Mouse (Mus musculus) embryonic facial prominence, embryonic 13.5 days (tissue): ENCODE data around the gene Usp16. TPM values are rescaled to one million over a fixed set of nuclear protein-coding genes. Genes with fewer than 3 reads are reported as not detected.

ENCODE experiments used
- ATAC-seq: fragments of 200-750 bp; cut with Nextera tagmentation; 2 replicates; pipeline ENCODE4 v1.8.0; 2017; ENCODE audit warnings: low read depth; ENCODE audit not compliant: insufficient number of reproducible peaks, insufficient read depth, low FRiP score, low TSS enrichment
- H3K27ac ChIP-seq: fragments of 300-500 bp; sonication (generic); 2 replicates; pipeline ENCODE4 v1.5.1; 2015; ENCODE audit warnings: moderate library complexity, mild to moderate bottlenecking, inconsistent platforms
- H3K27me3 ChIP-seq: fragments of 300-500 bp; sonication (generic); 2 replicates; pipeline ENCODE4 v1.6.1; 2015; ENCODE audit warnings: mild to moderate bottlenecking, inconsistent platforms
- H3K36me3 ChIP-seq: fragments of 300-500 bp; sonication (generic); 2 replicates; pipeline ENCODE4 v1.6.1; 2015; ENCODE audit warnings: mild to moderate bottlenecking, inconsistent platforms
- H3K4me1 ChIP-seq: fragments of 300-500 bp; sonication (generic); 2 replicates; pipeline ENCODE4 v1.6.1; 2015; ENCODE audit warnings: inconsistent platforms
- H3K4me2 ChIP-seq: fragments of 300-500 bp; sonication (generic); 2 replicates; pipeline ENCODE4 v1.6.1; 2015; ENCODE audit warnings: moderate library complexity, mild to moderate bottlenecking, inconsistent platforms
- H3K4me3 ChIP-seq: fragments of 300-500 bp; sonication (generic); 2 replicates; pipeline ENCODE4 v1.5.1; 2015; ENCODE audit warnings: mild to moderate bottlenecking, inconsistent platforms
- H3K9ac ChIP-seq: fragments of 300-500 bp; sonication (generic); 2 replicates; pipeline ENCODE4 v1.6.1; 2015; ENCODE audit warnings: mild to moderate bottlenecking, inconsistent platforms
- H3K9me3 ChIP-seq: fragments of 300-500 bp; sonication (generic); 2 replicates; pipeline ENCODE4 v1.6.1; 2016; ENCODE audit warnings: inconsistent platforms
- WGBS: fragments of 180-500 bp; shearing (Covaris S2); methylation state at CpG from one replicate; pipeline ENCODE4 v1.1.7; 2015; ENCODE audit warnings: mixed read lengths; 5-methylcytosine and 5-hydroxymethylcytosine counted together
- polyA plus RNA-seq: library from polyadenylated mRNA; unstranded; fragments of >200 nt; fragmentation: Nextera tagmentation; extraction: Ambion mirVana; gene quantifications from 2 replicates; pipeline ENCODE4 v1.2.1, GENCODE M21; 2015

The Usp16 gene
- polyA plus RNA-seq, 1 experiment from 2014 or later: 55.4 TPM

DNA sequence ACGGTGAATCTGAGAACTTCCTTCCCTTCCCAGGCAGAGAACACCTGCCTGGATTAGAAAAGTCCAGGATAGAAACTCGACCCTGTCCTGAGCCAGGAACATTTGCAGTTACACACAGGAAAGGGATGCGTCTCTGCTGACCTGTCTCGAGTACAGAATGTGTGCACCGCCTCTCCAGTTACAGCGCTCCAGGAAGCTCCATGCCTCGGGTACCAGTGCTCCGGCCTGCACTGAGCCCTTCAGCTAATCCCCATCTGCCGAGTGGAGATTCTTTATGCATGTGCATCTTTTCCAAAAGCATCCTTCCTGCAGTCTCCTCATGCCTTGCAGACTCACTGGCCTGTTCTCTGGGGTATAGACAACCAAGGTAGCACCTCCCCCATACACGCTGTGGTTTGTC, 74.3 kb downstream of the Usp16 start:
- 46% methylated on average over 10 of the region's 10 CpGs for WGBS
- H3K4me2 ChIP-seq: no peak overlapping the region
- no peaks in the 10 kb centered on the region for H3K9me3 ChIP-seq
- no peaks in the 10 kb centered on the region for H3K27me3 ChIP-seq
- no peaks in the 10 kb centered on the region for H3K36me3 ChIP-seq
- no peak overlapping the region for H3K27ac ChIP-seq
- ATAC-seq: no peak
- no peak overlapping the region for H3K4me3 ChIP-seq
- H3K9ac ChIP-seq: no peak overlapping the region
- H3K4me1 ChIP-seq: no peaks in the 10 kb centered on the region

Other genes starting within 250 kb of the Usp16 start
- 27.1 and 30.2 TPM in 2 replicates for gene N6amt1, start 100.5 kb upstream of the Usp16 start, polyA plus RNA-seq
- gene Ltn1, start 22.1 kb upstream of the Usp16 start, polyA plus RNA-seq: 28.8 and 28.9 TPM in 2 replicates
- gene Rwdd2b, start 14.1 kb upstream of the Usp16 start, polyA plus RNA-seq: 10.5 and 13.6 TPM in 2 replicates
- 439 and 470 TPM in 2 replicates for gene Cct8, start 41.2 kb downstream of the Usp16 start, polyA plus RNA-seq
- gene Map3k7cl, start 98.6 kb downstream of the Usp16 start, polyA plus RNA-seq: 0.15 TPM in 1 of 2 replicates, not detected in the other
- 16.5 and 18.1 TPM in 2 replicates for gene Bach1, start 244.2 kb downstream of the Usp16 start, polyA plus RNA-seq